Mouse (Mus musculus) CD4-positive, CD25-positive, alpha-beta regulatory T cell, adult 2 months (primary cell): ENCODE results near the gene Eif4enif1.

ENCODE experiments used
- DNase-seq: peaks from one replicate; pipeline ENCODE4 v3.0.0-alpha.2; 2012; ENCODE audit warnings: low read depth, low spot score

Gene Eif4enif1

DNA sequence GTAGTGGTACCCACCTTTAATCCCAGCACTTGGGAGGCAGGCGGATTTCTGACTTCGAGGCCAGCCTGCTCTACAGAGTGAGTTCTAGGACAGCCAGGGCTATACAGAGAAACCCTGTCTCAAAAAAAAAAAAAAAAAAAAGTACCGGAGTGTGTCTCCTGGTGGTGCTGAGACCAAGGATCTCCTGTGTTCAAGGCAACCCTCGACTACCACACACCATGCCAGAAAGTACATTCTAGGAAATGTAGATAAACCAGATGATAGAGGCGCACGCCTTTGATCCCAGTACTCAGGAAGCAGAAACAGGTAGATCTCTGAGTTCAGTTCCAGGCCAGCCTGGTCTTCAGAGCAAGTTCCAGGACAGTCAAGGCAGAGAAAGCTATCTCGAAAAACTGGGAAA, 64.9 kb downstream of the Eif4enif1 start:
- DNase-seq = peak; percentile 20

DNA sequence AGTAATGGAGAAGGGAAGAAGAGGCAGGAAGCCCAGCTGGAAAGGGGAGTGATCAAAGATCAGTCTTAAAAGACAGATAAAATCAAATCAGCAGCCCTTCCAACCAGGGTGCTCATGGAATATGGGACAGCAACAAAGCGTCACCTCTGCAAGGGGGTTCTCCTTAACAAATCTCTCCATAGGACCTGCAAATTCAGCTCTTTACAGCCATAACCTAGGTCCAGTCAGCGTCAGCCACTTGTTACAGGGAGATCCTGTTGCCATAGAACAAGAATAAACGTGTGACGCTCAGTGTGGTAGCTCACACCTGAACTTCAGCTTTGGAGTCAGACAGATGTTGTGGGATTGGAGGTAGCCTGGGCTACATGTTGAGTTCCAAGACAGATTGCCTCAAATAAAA, 67.0 kb downstream of the Eif4enif1 start:
- no peak for DNase-seq

DNA sequence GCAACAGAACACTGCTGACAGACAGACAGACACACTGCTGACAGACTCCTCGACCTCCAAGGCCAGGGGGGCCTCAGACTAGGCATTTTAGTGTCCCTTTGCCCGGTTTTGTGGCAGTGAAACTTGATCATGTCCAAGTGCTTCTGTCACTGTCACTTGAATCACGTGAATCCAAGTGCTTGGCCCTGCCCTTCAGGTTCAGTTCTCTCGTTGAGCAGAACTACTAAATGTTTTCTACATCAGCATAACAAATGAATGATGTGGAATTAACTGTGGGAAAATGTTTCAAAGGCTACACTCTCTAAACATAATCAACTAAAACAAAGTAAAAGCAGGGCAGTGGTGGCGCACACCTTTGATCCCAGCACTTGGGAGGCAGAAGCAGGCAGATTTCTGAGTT, 76.2 kb downstream of the Eif4enif1 start:
- no peak for DNase-seq

DNA sequence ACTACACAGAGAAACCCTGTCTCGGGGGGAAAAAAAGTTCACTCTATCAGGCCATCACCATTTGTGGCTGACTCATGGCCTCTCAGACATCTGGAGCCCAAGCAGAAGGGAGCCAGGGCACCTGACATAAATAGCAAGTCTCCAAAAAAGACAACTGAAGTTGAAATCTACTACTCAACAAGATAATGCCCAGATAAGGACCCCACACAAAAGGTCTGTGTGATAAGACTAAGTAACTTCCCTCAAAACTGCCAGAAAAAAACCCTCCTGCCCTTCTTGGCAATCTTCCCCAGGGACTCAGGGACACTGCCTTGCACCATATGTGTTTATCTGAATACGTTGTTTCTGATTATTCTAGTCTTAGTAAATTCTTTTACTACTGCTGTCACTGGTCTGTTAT, 77.5 kb downstream of the Eif4enif1 start:
- DNase-seq = no peak

DNA sequence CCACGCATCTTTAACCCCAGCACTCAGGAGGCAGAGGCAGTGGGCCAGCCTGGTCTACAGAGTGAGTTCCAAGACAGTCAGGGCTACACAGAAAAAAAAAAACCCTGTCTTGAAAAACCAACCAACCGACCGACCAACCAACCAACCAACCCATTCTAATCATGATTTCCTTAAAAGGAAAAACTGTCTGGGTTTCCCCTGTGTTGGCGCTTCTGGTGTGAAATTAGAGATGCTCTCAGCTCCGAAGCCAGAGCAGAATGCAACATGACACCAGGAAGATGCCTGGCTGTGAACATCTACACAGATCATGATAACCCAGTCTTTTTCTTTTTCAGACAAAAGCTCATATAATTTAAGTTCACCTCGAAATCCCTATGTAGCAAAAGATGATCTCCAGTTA, 80.7 kb downstream of the Eif4enif1 start:
- no peak for DNase-seq

DNA sequence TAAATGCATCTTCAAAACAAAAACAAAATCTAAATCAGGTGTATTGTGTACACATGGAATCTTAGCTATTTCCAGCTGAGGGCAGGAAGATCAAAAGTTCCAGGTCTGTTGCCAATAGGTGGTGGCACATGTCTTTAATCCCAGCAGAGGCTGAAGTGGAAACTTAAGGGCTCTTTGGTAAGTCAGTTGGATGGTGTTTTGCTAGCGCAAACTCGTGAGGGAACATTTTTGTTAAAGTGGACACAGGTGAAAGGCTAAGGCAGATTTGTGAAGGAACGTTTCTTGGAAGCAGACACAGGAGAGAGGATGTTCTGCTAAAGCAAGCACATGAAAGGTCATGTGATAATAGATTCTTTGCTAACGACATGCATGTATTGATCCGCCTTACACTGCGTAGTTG, 81.5 kb downstream of the Eif4enif1 start:
- DNase-seq = no peak

DNA sequence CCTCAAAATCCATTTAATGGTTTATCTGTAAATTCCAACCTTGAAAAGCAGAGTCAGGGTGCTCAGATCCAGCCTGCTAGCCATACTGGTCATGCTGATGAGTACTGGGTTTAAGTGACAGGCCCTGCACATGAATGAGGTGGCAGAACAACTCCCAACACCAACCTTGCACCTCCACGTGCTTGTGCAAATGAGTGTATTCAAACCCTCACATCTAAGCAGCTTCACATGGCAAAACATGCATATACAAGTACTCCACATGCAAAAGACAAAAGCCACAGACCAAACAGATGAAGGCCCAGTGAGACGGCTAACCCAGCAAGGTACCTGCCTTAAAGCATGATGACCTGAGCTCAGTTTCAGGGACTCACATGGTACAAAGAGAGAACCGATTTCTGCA, 83.7 kb downstream of the Eif4enif1 start:
- DNase-seq = no peak

DNA sequence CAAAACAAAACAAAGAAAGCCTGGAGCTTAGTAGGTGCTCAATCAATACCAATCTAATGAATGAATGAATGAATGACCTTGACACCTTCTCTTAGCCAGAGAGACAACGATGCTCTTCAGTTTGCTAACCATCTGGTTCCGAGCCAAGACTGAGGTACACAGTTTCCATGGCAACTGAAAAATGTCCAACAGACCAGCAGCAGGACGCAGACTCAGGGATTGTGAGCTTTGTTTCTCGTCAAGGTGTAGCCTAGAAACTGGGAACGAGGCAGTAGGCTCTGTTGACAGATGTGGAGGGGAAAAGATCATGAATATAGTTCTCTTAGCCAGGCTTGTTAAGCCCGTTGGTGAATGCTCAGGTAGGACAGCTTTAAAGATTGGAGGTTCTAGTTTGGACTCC, 84.9 kb downstream of the Eif4enif1 start:
- DNase-seq = no peak

DNA sequence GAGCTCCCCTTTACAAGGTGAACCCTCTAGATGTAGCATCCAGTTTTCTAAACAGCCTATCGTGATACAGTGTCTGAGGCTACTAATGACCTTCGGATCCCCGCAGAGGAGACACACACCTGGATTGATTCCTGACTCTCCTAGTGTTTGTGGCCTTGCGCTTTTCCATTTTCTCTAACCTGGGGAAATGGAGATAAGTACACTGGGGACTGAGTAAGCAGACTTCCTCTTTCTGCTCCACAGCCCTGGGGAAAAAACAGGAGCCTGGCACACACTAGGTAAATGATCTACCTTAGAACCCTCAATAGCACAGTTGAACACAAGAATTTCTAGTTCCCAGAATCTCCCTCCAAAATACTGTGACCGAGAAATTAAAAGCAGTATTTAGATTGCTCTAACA, 85.7 kb downstream of the Eif4enif1 start:
- DNase-seq = no peak

DNA sequence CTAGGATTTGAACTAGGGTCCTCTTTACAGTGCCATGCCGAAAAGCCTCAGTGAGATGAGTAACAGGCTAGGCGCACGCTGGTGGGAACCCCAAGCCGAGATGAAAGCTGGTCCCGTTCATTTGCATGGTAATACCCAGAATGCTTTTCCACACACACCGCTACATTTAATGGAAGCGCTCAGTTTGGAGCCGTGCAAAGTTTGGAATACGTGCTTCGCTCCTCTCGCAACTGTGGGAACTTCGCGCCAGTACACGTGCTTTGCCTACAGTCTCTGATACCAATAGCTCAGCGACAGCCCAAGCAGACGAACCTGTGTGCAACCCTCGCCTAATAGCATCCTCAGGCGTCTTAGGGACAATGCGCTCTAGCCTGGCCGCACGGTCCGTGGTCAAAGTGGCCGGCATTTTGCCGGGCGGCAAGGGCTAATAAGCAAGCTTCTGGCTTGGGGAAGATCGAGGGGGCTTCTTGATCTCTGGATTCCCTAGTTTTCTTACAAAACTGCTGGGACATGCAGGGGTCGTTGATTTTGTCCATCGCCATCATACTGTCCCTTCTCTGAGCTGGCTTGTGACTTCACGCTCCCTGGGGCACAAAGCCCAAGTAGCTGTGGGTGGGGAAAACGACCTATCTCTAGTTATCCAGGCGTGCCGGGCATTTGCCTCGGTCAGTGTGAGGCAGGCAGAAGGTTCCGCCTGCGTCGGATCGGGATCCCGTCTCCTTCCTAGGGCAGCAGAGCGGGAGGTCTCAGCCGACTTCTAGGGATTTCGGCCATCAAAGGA, 86.5 kb downstream of the Eif4enif1 start, which contains the start of gene Patz1:
Gene Patz1 (plus strand): TSS at position 354 of the 781 bp plus-strand sequence.
- DNase-seq = peak; percentile 54

DNA sequence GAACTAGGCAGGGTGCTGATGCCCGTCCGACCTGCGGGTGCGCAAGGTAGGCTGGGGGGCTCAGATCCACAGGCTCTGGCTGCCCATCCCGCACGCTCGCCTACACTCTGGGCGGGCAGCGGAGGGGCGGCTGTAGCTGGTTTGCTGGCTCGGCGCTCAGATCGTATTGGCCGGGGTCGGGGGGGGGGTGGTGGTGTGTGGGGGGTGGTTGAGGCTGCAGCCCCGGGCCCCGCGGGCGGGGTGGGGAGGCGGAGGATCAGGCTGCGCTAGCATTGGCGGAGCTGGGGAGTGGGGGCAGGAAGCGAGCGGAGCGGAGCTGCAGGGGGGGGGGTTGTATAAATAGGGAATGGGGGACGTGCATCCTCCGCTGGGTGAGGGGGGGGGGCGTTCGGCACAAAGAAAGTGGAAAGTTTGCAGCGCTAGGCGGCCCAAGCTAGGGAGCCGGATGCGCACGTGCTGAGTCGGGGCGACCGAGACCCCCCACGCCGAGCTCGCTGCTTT, 87.2 kb downstream of the Eif4enif1 start:
- DNase-seq = peak; percentile 85

DNA sequence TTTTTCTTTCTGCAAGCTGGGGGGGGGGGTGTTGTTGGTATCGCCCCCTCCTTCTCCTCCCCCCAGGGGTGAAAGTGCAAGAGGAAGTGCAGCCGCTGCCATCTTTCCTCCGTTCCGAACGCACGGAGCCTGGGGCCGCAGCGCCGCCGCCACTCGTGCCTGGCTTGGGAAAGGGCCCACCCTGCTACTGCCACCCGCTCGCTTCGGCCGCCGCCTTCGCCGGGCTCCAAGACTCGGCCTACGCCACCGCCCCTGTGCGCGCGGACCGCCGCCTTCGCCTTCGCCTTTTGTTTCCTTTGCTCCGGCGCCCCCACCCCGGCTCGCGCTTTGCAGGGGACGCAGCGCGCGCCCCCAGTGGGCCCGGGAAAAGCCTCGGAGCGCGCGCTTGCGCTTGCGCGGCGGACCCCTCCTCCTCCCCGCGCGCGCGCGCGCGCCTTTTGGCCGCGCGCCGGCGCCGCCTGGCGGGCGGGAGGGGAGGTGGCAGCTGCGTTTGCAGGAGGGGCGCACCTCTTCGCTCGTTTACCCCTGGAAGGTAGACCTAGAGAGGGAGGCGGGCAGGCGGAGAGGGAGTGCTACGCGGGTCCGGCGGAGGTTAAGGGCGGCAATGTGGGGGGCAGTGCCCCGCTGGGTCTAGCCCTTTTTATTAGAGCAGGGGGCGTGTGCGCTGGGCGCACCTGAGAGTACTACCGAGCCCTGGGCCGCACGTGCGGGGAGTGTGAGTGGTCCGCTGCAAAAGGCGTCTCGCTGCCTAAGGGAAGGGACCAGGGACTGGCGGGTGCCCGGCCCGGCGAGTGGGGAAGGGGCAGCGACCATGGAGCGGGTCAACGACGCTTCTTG, 87.8 kb downstream of the Eif4enif1 start:
- DNase-seq = peak; percentile 89

DNA sequence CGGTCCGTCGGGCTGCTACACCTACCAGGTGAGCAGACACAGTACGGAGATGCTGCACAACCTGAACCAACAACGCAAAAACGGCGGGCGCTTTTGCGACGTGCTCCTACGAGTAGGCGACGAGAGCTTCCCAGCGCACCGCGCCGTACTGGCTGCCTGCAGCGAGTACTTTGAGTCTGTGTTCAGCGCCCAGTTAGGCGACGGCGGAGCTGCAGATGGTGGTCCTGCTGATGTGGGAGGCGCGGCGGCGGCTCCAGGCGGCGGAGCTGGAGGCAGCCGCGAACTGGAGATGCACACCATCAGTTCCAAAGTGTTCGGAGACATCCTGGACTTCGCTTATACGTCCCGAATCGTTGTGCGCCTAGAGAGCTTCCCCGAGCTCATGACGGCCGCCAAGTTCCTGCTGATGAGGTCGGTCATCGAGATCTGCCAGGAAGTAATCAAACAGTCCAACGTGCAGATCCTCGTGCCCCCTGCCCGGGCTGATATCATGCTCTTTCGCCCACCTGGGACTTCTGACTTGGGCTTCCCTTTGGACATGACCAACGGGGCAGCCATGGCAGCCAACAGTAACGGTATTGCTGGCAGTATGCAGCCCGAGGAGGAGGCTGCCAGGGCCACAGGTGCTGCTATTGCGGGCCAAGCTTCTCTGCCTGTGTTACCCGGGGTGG, 88.6 kb downstream of the Eif4enif1 start:
- DNase-seq = peak; percentile 68

DNA sequence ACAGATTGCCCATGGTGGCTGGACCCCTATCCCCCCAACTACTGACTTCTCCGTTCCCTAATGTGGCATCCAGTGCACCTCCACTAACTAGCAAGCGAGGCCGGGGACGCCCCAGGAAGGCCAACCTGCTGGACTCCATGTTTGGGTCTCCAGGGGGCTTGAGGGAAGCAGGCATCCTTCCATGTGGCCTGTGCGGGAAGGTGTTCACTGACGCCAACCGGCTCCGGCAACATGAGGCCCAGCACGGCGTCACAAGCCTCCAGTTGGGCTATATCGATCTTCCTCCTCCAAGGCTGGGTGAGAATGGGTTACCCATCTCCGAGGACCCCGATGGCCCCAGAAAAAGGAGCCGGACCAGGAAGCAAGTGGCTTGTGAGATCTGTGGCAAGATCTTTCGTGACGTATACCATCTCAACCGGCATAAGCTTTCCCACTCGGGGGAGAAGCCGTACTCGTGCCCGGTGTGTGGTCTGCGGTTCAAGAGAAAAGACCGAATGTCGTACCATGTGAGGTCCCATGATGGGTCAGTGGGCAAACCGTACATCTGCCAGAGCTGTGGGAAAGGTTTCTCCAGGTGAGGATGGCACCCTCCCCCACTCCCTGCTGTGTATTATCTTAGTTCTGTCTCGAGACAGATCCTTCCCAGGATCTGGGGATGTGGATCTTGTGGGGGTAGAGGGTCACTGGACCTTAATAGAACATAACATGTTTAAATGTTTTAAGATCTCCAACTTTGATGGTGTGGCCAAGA, 89.3 kb downstream of the Eif4enif1 start:
- DNase-seq = peak; percentile 41

DNA sequence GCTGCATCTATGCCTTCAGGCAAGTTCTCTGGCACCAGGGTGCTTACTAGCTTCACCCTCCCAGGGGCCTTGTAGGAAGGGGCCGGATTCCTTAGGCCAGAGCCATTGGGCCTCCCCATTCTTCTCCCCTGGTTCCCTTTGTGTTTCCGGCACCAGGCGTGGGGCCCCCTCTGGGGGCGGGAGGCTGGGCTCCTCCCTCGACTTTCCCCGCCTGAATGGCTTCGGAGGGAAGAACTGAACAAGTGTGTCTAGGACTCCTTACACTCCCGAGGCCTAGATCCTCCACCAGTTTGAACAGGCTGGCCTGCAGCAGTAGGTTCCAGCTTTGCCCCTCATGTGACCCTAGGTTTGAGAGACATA, 89.8 kb downstream of the Eif4enif1 start:
- peak; percentile 51 for DNase-seq

DNA sequence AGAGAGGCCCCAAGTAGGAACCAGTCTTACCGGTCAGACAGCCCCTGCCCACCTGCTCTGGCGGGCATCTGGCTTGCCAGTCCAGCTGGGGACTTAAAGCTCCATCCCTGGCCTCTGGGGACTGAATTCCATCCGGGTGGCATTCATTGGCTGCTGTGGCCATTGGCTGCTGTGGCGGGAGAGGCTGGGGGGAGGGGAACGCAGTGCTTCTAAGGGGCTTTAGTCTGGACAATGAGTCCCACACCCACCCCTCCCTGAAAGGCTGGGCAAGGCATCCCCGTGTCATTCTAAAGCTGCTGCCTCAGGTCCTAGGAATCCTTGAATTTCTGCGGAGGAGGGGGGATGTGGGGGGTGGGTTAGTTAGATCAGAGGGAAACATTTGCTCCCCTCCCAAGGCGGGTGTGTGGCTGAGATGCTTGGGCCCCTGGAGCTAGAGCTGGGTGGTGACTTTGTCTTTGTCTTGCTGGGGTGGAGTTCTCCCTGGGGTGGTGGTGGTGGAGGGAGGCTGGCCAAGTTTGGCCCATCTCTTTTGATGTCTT, 90.6 kb downstream of the Eif4enif1 start:
- no peak for DNase-seq

DNA sequence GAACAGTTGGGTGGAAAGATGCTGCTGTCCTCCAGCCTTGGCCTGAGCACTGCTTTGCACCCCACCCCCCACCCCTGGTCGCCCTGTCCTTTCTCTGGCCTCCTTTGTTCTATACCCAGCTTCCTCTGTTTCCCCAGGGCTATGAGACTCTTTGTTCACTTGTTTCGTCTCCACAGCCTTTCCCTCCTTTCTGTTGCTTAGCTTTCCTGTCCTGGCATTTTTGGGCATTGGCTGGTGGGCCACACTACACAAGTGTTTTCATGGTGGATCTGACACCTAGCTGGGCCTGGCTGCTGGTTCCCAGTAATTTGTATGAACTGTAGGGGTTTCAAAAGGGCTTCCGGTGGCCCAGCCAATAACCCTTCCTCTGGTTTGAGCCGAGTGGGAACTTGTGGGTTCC, 91.2 kb downstream of the Eif4enif1 start:
- DNase-seq = no peak
